Comparison of ENCODE assay signal across 13 mouse cellular contexts in the genomic region with DNA sequence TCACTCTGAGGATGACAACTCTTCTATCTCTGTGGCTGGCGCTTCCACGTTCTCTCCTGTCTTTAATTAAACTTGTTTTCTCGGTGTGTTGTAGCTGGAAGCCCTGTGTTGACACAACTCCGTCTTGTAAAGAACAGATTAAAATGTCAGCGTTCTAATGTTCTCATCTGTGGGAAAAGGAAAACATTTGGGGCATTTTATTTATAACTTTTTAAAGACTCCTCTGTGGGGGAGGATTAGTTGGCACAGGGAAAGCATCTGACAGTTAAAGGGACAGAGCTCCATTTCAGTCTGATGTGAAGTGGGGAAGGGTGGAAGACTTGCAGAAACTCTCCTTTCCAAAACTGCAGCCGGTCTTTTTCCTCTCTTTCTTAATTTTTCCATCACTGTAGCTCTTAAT.
DNase-seq lines count a peak whose midpoint lies in the region; ATAC-seq and TF ChIP-seq lines count a peak whose summit lies in the region.
"Had no signal": no experiment of that assay in that cellular context is flagged by ENCODE, and none has a peak within 500 bp of the region (broad histone marks: within the 10 kb centered on the region; RNA-seq: fewer than 3 reads in every experiment).

No protein-coding gene starts in this region.

- no peaks in the 10 kb centered on the region for H3K9me3 ChIP-seq in hindbrain, postnatal 0 days (ENCODE audit: low read length)
- no peaks in the 10 kb centered on the region for H3K9me3 ChIP-seq in hindbrain, embryonic 12.5 days (replicated peaks)
- H3K9me3 ChIP-seq in midbrain, embryonic 13.5 days, result no peaks in the 10 kb centered on the region
- no peaks in the 10 kb centered on the region for H3K9me3 ChIP-seq in midbrain, embryonic 10.5 days (replicated peaks)
- H3K9me3 ChIP-seq in heart, embryonic 15.5 days (replicated peaks), result no peaks in the 10 kb centered on the region
- no peaks in the 10 kb centered on the region for H3K9me3 ChIP-seq in stomach, embryonic 16.5 days (replicated peaks; ENCODE audit: control insufficient read depth, low read length)
- H3K9me3 ChIP-seq: liver, embryonic 13.5 days had no signal

- no peak for DNase-seq in hindbrain, postnatal 0 days (ENCODE audit: low spot score)
- no peak for DNase-seq in midbrain, embryonic 10.5 days (ENCODE audit: low spot score)
- DNase-seq in urinary bladder, adult 18-20 months (ENCODE audit: low spot score in 2 of 2), result no peak
- no peak for DNase-seq in urinary bladder, postnatal 10 days (ENCODE audit: low spot score)
- DNase-seq: cerebellum, adult 11-12 months; kidney, adult 2 months; liver, embryonic 13.5 days; thymus, postnatal 14 days had no signal

- H3K27me3 ChIP-seq in hindbrain, postnatal 0 days (ENCODE audit: insufficient read depth, low read length), result no peaks in the 10 kb centered on the region
- no peaks in the 10 kb centered on the region for H3K27me3 ChIP-seq in hindbrain, embryonic 12.5 days
- no peaks in the 10 kb centered on the region for H3K27me3 ChIP-seq in midbrain, embryonic 13.5 days
- H3K27me3 ChIP-seq in midbrain, embryonic 10.5 days (ENCODE audit: low read depth, poor library complexity, severe bottlenecking), result no peaks in the 10 kb centered on the region
- no peaks in the 10 kb centered on the region for H3K27me3 ChIP-seq in heart, embryonic 15.5 days
- no peaks in the 10 kb centered on the region for H3K27me3 ChIP-seq in stomach, embryonic 16.5 days (ENCODE audit: control insufficient read depth, insufficient read depth, low read length)
- H3K27me3 ChIP-seq: liver, embryonic 13.5 days had no signal

- no peak overlapping the region for H3K4me3 ChIP-seq in hindbrain, postnatal 0 days (ENCODE audit: low read length)
- no peak overlapping the region for H3K4me3 ChIP-seq in hindbrain, embryonic 12.5 days
- H3K4me3 ChIP-seq in midbrain, embryonic 13.5 days (replicated peaks), result no peak overlapping the region
- H3K4me3 ChIP-seq in midbrain, embryonic 10.5 days, result no peak overlapping the region
- peak overlapping the region; percentile 32 for H3K4me3 ChIP-seq in heart, embryonic 15.5 days
- H3K4me3 ChIP-seq in stomach, embryonic 16.5 days (replicated peaks; ENCODE audit: low read length), result no peak overlapping the region
- H3K4me3 ChIP-seq: erythroblast, embryonic 14.5 days; liver, embryonic 13.5 days had no signal

- no peaks in the 10 kb centered on the region for H3K4me1 ChIP-seq in hindbrain, postnatal 0 days (ENCODE audit: insufficient read depth, low read length)
- H3K4me1 ChIP-seq in hindbrain, embryonic 12.5 days, result peaks cover 22% of the 10 kb centered on the region; the same call in 1 of the 2 replicates
- H3K4me1 ChIP-seq in midbrain, embryonic 13.5 days (replicated peaks), result peaks cover 23% of the 10 kb centered on the region
- H3K4me1 ChIP-seq in midbrain, embryonic 10.5 days, result peaks cover 29% of the 10 kb centered on the region
- H3K4me1 ChIP-seq in heart, embryonic 15.5 days (replicated peaks), result peaks cover 20% of the 10 kb centered on the region
- H3K4me1 ChIP-seq in stomach, embryonic 16.5 days (ENCODE audit: control insufficient read depth, insufficient read depth, low read length), result peaks cover 6% of the 10 kb centered on the region
- H3K4me1 ChIP-seq: liver, embryonic 13.5 days had no signal

- H3K4me2 ChIP-seq in hindbrain, postnatal 0 days (ENCODE audit: low read depth, low read length), result 0 out of 2 replicates have a peak overlapping the region, but pooled peaks have one; percentile 21
- H3K4me2 ChIP-seq in hindbrain, embryonic 12.5 days (replicated peaks), result no peak overlapping the region
- H3K4me2 ChIP-seq in midbrain, embryonic 13.5 days (replicated peaks), result 0 out of 2 replicates have a peak overlapping the region, but pooled peaks have one; percentile 7
- H3K4me2 ChIP-seq in heart, embryonic 15.5 days, result peak overlapping the region; percentile 54
- H3K4me2 ChIP-seq in stomach, embryonic 16.5 days (ENCODE audit: low read depth, low read length), result peak overlapping the region; percentile 20; the same call in 1 of the 2 replicates
- H3K4me2 ChIP-seq: liver, embryonic 13.5 days had no signal

- 34% methylated on average over 6 of the region's 6 CpGs for WGBS in hindbrain, postnatal 0 days
- 44% methylated on average over 6 of the region's 6 CpGs for WGBS in hindbrain, embryonic 12.5 days
- WGBS in midbrain, embryonic 13.5 days, result 30% methylated on average over 6 of the region's 6 CpGs
- WGBS in midbrain, embryonic 10.5 days, result 32% methylated on average over 6 of the region's 6 CpGs
- WGBS in heart, embryonic 15.5 days, result 14% methylated on average over 6 of the region's 6 CpGs
- WGBS in stomach, embryonic 16.5 days, result 28% methylated on average over 6 of the region's 6 CpGs

- no peak overlapping the region for H3K27ac ChIP-seq in hindbrain, postnatal 0 days
- no peak overlapping the region for H3K27ac ChIP-seq in hindbrain, embryonic 12.5 days
- no peak overlapping the region for H3K27ac ChIP-seq in midbrain, embryonic 13.5 days
- H3K27ac ChIP-seq in midbrain, embryonic 10.5 days (replicated peaks), result no peak overlapping the region
- peak overlapping the region; percentile 57 for H3K27ac ChIP-seq in heart, embryonic 15.5 days
- no peak overlapping the region for H3K27ac ChIP-seq in stomach, embryonic 16.5 days (ENCODE audit: low read length)
- H3K27ac ChIP-seq: liver, embryonic 13.5 days had no signal

- no peaks in the 10 kb centered on the region for H3K36me3 ChIP-seq in hindbrain, postnatal 0 days (ENCODE audit: insufficient read depth, low read length)
- no peaks in the 10 kb centered on the region for H3K36me3 ChIP-seq in hindbrain, embryonic 12.5 days
- H3K36me3 ChIP-seq in midbrain, embryonic 13.5 days, result no peaks in the 10 kb centered on the region
- H3K36me3 ChIP-seq in midbrain, embryonic 10.5 days, result no peaks in the 10 kb centered on the region
- no peaks in the 10 kb centered on the region for H3K36me3 ChIP-seq in heart, embryonic 15.5 days
- H3K36me3 ChIP-seq in stomach, embryonic 16.5 days (ENCODE audit: control insufficient read depth, insufficient read depth, low read length), result no peaks in the 10 kb centered on the region
- H3K36me3 ChIP-seq: liver, embryonic 13.5 days had no signal

- no peak for ATAC-seq in hindbrain, postnatal 0 days
- no peak for ATAC-seq in hindbrain, embryonic 12.5 days (ENCODE audit: low FRiP score)
- no peak for ATAC-seq in midbrain, embryonic 13.5 days
- ATAC-seq in heart, embryonic 15.5 days (replicated peaks; ENCODE audit: insufficient number of reproducible peaks, insufficient read depth, low FRiP score, low read depth), result no peak
- ATAC-seq in stomach, embryonic 16.5 days (ENCODE audit: insufficient read depth, low FRiP score), result no peak

- no peak overlapping the region for H3K9ac ChIP-seq in hindbrain, postnatal 0 days (replicated peaks; ENCODE audit: low read length)
- H3K9ac ChIP-seq in hindbrain, embryonic 12.5 days, result no peak overlapping the region
- H3K9ac ChIP-seq in midbrain, embryonic 13.5 days (replicated peaks), result no peak overlapping the region
- no peak overlapping the region for H3K9ac ChIP-seq in heart, embryonic 15.5 days
- H3K9ac ChIP-seq in stomach, embryonic 16.5 days (ENCODE audit: low read length), result no peak overlapping the region
- H3K9ac ChIP-seq: liver, embryonic 13.5 days had no signal

- TF ChIP-seq CTCF in hindbrain, postnatal 0 days (IDR thresholded peaks at IDR 0.05; ENCODE audit: low read depth), result no peak
